Mouse (Mus musculus): ENCODE measurements around the gene Agfg2. TPM values are rescaled to one million over a fixed set of nuclear protein-coding genes. Genes with fewer than 3 reads are reported as not detected.

Agfg2 gene
- polyA plus RNA-seq, 1 experiment from 2014 or later: 13.7 TPM

DNA sequence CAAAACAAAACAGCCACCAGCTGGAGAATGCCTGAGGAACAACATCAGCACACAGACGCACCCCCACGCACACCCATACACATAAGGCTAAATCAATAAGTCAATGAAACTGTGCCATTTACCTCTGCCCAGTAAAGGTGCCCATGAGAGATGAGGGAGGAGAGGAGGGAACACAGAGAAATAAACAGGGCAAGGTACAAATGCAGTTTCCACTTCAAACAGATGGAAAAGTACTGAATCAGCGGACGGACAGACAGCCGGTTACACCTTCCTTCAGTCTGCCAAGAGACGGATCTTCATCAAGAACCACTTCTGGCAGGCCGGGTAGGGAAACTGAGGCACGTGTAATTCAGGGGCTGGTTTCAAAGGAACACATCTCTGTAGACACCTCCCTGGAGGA, 9.7 kb downstream of the Agfg2 start:
- no peak overlapping the region for H3K4me3 ChIP-seq (ENCODE audit: low read depth, low read length)
- H3K9ac ChIP-seq (ENCODE audit: low read depth, low read length): no peak overlapping the region
- no peak for ATAC-seq (ENCODE audit: low FRiP score)
- H3K36me3 ChIP-seq (ENCODE audit: control insufficient read depth, insufficient read depth, low read length): no peaks in the 10 kb centered on the region
- no peaks in the 10 kb centered on the region; the same call in 1 of the 2 replicates for H3K4me1 ChIP-seq (replicated peaks; ENCODE audit: control insufficient read depth, insufficient read depth, low read length)
- H3K4me2 ChIP-seq (replicated peaks; ENCODE audit: low read depth, low read length): no peak overlapping the region
- H3K9me3 ChIP-seq (ENCODE audit: control insufficient read depth, low read length): no peaks in the 10 kb centered on the region
- DNase-seq (ENCODE audit: low spot score): no peak
- H3K27me3 ChIP-seq (ENCODE audit: control insufficient read depth, insufficient read depth, low read length): no peaks in the 10 kb centered on the region
- 90% methylated on average over 8 of the region's 8 CpGs for WGBS
- H3K27ac ChIP-seq (ENCODE audit: low read depth, low read length): no peak overlapping the region

DNA sequence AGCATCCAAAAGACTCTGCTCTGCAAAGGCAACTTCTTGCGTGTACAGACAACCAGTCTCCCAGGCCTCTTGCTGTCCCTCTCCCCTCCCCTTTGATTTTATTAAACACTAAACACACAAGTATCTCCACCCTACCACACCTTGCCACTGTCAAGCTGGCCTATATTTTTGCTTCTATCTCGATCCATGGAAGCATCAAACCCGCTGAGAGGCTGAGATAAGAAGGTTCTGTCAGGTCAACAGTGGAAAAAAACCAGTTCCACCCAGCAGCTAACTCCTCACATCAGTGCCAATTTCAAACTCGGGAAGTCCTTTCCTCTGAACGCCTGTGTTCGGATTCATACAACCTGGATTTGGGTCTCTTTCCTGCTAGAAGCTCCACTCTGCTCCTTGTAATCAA, 11.5 kb downstream of the Agfg2 start:
- WGBS: 91% methylated on average over 6 of the region's 6 CpGs
- H3K4me2 ChIP-seq (replicated peaks; ENCODE audit: low read depth, low read length): no peak overlapping the region
- H3K36me3 ChIP-seq (ENCODE audit: control insufficient read depth, insufficient read depth, low read length): no peaks in the 10 kb centered on the region

DNA sequence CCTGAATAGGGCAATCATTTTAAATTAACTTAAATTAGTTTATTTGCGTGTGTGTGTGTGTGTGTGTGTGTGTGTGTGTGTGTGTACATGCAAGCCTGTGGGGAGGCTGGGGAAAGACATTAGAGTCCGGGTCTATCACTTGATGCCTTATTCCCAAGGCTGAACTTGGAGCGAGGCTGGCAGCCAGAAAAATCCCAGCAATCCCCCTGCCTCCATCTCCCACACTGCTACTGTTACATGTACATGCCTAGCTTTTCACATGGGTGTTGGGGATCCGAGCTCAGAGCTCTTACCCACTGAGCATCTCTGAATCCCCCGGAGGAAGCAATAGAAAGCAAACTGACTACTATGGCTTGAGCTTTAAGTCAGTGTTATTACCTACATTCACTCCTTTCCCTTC, 12.2 kb downstream of the Agfg2 start:
- 87% methylated on average over 5 of the region's 5 CpGs for WGBS
- no peak overlapping the region for H3K4me2 ChIP-seq (replicated peaks; ENCODE audit: low read depth, low read length)
- H3K36me3 ChIP-seq (ENCODE audit: control insufficient read depth, insufficient read depth, low read length): no peaks in the 10 kb centered on the region
- H3K27me3 ChIP-seq (ENCODE audit: control insufficient read depth, insufficient read depth, low read length): no peaks in the 10 kb centered on the region
- H3K9me3 ChIP-seq (ENCODE audit: control insufficient read depth, low read length): no peaks in the 10 kb centered on the region
- H3K9ac ChIP-seq (ENCODE audit: low read depth, low read length): no peak overlapping the region
- no peak overlapping the region for H3K4me3 ChIP-seq (ENCODE audit: low read depth, low read length)
- ATAC-seq (ENCODE audit: low FRiP score) (no peak), DNase-seq (ENCODE audit: low spot score) (no peak)
- no peaks in the 10 kb centered on the region; the same call in 1 of the 2 replicates for H3K4me1 ChIP-seq (replicated peaks; ENCODE audit: control insufficient read depth, insufficient read depth, low read length)
- no peak overlapping the region for H3K27ac ChIP-seq (ENCODE audit: low read depth, low read length)

More for the DNA sequence above, 11.5 kb downstream of the Agfg2 start:
- no peak for DNase-seq (ENCODE audit: low spot score)
- no peak for ATAC-seq (ENCODE audit: low FRiP score)
- H3K4me3 ChIP-seq (ENCODE audit: low read depth, low read length): no peak overlapping the region
- H3K9me3 ChIP-seq (ENCODE audit: control insufficient read depth, low read length): no peaks in the 10 kb centered on the region
- no peaks in the 10 kb centered on the region; the same call in 1 of the 2 replicates for H3K4me1 ChIP-seq (replicated peaks; ENCODE audit: control insufficient read depth, insufficient read depth, low read length)
- no peak overlapping the region for H3K27ac ChIP-seq (ENCODE audit: low read depth, low read length)
- no peak overlapping the region for H3K9ac ChIP-seq (ENCODE audit: low read depth, low read length)
- H3K27me3 ChIP-seq (ENCODE audit: control insufficient read depth, insufficient read depth, low read length): no peaks in the 10 kb centered on the region

DNA sequence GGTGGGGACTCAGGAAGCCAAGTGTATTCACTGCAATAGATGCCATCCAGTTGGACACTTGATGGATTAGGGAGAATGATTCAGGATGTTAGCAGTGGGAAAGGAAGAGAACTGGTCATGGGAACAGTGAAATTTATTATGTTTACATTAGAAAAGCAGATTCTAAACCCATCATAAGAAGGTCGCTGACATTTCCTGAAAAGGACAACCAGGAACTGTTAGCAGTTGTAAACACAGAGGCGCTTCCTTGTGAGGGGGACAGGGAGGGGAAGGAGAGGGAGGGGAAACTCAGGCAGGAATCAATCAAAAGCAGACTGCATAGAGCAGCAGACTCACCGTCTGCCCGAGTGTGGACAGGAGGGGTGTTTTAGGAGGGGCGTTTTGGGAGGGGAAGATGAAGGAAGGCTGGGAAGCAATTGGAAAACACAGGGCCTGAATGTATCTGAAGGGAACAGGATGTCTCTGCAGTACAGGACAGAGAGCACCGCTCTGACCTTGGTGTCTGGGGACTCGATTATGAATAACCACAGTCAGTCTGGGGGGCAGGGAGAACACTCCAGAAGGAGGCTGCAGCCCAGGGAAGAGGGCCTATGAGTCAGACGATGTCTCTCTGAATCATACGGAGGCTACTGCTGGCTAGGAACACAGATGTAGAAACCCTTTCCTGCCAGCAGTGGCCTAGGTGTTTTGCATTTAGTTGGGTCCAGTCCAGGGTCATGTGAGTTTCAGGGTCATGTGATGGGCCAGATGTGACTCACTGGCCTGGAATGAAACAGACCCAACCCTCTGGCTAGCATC, 12.9 kb downstream of the Agfg2 start:
- H3K9ac ChIP-seq (ENCODE audit: low read depth, low read length): no peak overlapping the region
- H3K9me3 ChIP-seq (ENCODE audit: control insufficient read depth, low read length): no peaks in the 10 kb centered on the region
- no peak overlapping the region for H3K27ac ChIP-seq (ENCODE audit: low read depth, low read length)
- WGBS: 46% methylated on average over 9 of the region's 9 CpGs
- DNase-seq (ENCODE audit: low spot score) (no peak), ATAC-seq (ENCODE audit: low FRiP score) (no peak)
- H3K36me3 ChIP-seq (ENCODE audit: control insufficient read depth, insufficient read depth, low read length): no peaks in the 10 kb centered on the region; the same call in 1 of the 2 replicates
- H3K4me2 ChIP-seq (replicated peaks; ENCODE audit: low read depth, low read length): no peak overlapping the region
- H3K4me1 ChIP-seq (replicated peaks; ENCODE audit: control insufficient read depth, insufficient read depth, low read length): no peaks in the 10 kb centered on the region; the same call in 1 of the 2 replicates
- H3K4me3 ChIP-seq (ENCODE audit: low read depth, low read length): no peak overlapping the region
- H3K27me3 ChIP-seq (ENCODE audit: control insufficient read depth, insufficient read depth, low read length): no peaks in the 10 kb centered on the region

DNA sequence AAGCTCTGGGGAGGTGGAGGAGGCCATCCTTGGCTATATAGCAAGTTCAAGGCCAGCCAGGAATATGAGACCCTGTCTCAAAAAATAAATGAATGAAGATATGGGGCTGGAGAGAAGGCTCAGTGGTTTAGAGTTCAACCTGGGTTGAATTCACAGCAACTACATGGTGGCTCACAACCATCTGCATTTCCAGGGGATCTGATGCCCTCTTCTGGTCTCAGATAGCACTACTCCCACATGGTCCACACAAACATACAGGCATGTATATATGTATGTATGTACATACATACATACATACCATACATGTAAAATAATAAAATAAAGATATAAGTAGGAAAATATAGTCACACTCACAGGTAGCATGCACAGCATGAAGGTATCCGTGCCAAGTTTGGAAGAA, 14.3 kb downstream of the Agfg2 start:
- H3K36me3 ChIP-seq (ENCODE audit: control insufficient read depth, insufficient read depth, low read length): no peaks in the 10 kb centered on the region; the same call in 1 of the 2 replicates
- ATAC-seq (ENCODE audit: low FRiP score): no peak
- WGBS: 96% methylated on average over 1 of the region's 1 CpGs
- H3K27me3 ChIP-seq (ENCODE audit: control insufficient read depth, insufficient read depth, low read length): no peaks in the 10 kb centered on the region
- H3K27ac ChIP-seq (ENCODE audit: low read depth, low read length): no peak overlapping the region
- H3K4me3 ChIP-seq (ENCODE audit: low read depth, low read length): no peak overlapping the region
- no peaks in the 10 kb centered on the region; the same call in 1 of the 2 replicates for H3K4me1 ChIP-seq (replicated peaks; ENCODE audit: control insufficient read depth, insufficient read depth, low read length)
- H3K9me3 ChIP-seq (ENCODE audit: control insufficient read depth, low read length): no peaks in the 10 kb centered on the region
- no peak overlapping the region for H3K9ac ChIP-seq (ENCODE audit: low read depth, low read length)
- no peak overlapping the region for H3K4me2 ChIP-seq (replicated peaks; ENCODE audit: low read depth, low read length)
- DNase-seq (ENCODE audit: low spot score): no peak

DNA sequence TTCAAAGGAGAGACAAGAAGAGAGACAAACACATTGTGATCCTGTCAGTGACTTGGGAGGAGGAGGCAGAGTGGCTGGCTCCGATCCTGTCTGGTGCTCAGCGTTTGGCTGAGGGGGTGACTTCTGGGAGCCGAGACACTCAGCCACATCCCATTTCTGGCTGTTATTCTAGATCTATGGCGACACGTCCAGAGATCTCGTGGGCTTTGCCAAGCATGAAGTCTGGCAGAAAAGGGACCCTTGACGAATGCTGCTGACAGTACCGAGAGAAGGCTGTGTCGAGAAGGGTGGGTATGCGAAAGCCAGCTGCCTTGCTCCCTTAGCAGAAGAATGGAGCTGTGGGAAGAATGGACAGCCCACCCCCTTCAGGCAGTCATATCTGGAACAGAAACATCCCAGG, 15.6 kb downstream of the Agfg2 start:
- 89% methylated on average over 10 of the region's 10 CpGs for WGBS
- ATAC-seq (ENCODE audit: low FRiP score): no peak
- Histone ChIP-seq H3K4me3 (ENCODE audit: low read depth, low read length) (no peak overlapping the region), H3K9me3 (ENCODE audit: control insufficient read depth, low read length) (no peaks in the 10 kb centered on the region), H3K36me3 (ENCODE audit: control insufficient read depth, insufficient read depth, low read length) (peaks cover 3% of the 10 kb centered on the region; the same call in 1 of the 2 replicates), H3K4me1 (replicated peaks; ENCODE audit: control insufficient read depth, insufficient read depth, low read length) (no peaks in the 10 kb centered on the region; the same call in 1 of the 2 replicates), H3K9ac (ENCODE audit: low read depth, low read length) (no peak overlapping the region), H3K4me2 (replicated peaks; ENCODE audit: low read depth, low read length) (no peak overlapping the region), H3K27ac (ENCODE audit: low read depth, low read length) (no peak overlapping the region), H3K27me3 (ENCODE audit: control insufficient read depth, insufficient read depth, low read length) (no peaks in the 10 kb centered on the region)
- DNase-seq (ENCODE audit: low spot score): no peak

DNA sequence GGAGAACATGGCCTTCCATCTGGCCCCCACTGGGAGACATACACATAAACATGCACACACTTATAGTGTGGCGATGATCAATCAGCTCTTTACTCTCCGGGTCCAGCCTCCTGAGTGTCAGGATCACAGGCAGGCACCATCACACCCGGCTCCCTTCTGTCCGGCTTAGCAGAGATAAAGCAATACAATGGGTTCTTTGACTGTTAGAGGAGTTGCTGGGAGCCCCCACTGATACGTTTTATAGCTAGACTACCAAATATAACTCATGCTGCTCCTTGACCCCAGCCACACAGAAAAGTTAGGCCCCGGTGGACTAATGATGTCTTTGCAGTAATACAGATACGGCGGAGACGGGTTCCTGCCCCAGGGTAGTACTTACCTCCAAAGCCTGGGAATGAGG, 21.5 kb downstream of the Agfg2 start:
- no peak overlapping the region for H3K9ac ChIP-seq (ENCODE audit: low read depth, low read length)
- no peaks in the 10 kb centered on the region for H3K9me3 ChIP-seq (ENCODE audit: control insufficient read depth, low read length)
- DNase-seq (ENCODE audit: low spot score): no peak
- H3K4me3 ChIP-seq (ENCODE audit: low read depth, low read length): no peak overlapping the region
- no peak for ATAC-seq (ENCODE audit: low FRiP score)
- H3K27ac ChIP-seq (ENCODE audit: low read depth, low read length): no peak overlapping the region
- 74% methylated on average over 9 of the region's 9 CpGs for WGBS
- H3K36me3 ChIP-seq (ENCODE audit: control insufficient read depth, insufficient read depth, low read length): peaks cover 14% of the 10 kb centered on the region; the same call in 1 of the 2 replicates
- no peaks in the 10 kb centered on the region for H3K27me3 ChIP-seq (ENCODE audit: control insufficient read depth, insufficient read depth, low read length)
- no peaks in the 10 kb centered on the region for H3K4me1 ChIP-seq (replicated peaks; ENCODE audit: control insufficient read depth, insufficient read depth, low read length)
- H3K4me2 ChIP-seq (replicated peaks; ENCODE audit: low read depth, low read length): no peak overlapping the region

DNA sequence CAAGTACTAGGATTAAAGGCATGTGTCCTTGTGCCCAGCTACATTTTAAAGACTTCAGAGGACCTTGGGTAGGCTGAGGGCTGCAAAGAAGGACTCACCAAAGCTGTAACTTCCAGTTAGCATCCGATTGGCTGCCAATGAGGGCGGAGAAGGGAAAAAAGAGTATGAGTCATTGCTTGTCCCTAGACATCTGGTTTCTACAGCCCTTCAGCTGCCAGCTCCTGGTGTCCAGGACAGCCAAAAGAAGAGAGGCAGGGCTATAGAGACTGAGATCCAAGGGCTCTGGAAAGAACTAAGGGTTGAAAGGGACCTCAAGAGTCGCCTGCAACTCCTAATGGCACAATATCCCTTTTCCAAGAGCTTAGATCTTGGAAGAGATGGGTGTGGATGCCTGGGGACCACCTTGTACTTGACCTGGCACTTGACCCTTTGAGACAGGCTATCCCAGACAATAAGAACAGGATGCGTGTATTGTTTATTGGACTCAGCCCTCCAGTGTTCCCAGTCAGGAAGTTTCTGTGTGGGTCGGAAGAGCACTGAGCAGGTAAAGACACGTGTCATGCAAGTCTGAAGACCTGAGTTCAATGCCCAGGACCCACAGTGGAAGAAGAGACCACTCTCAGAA, 24.4 kb downstream of the Agfg2 start:
- DNase-seq (ENCODE audit: low spot score): no peak
- 0 out of 2 replicates have a peak, but pooled peaks cover 14% of the 10 kb centered on the region for H3K36me3 ChIP-seq (ENCODE audit: control insufficient read depth, insufficient read depth, low read length)
- no peaks in the 10 kb centered on the region for H3K27me3 ChIP-seq (ENCODE audit: control insufficient read depth, insufficient read depth, low read length)
- ATAC-seq (ENCODE audit: low FRiP score): no peak
- no peak overlapping the region for H3K27ac ChIP-seq (ENCODE audit: low read depth, low read length)
- no peak overlapping the region for H3K9ac ChIP-seq (ENCODE audit: low read depth, low read length)
- no peak overlapping the region for H3K4me2 ChIP-seq (replicated peaks; ENCODE audit: low read depth, low read length)
- H3K9me3 ChIP-seq (ENCODE audit: control insufficient read depth, low read length): no peaks in the 10 kb centered on the region
- H3K4me3 ChIP-seq (ENCODE audit: low read depth, low read length): no peak overlapping the region
- H3K4me1 ChIP-seq (replicated peaks; ENCODE audit: control insufficient read depth, insufficient read depth, low read length): no peaks in the 10 kb centered on the region
- 97% methylated on average over 6 of the region's 6 CpGs for WGBS

All from hindbrain, embryonic 11.5 days (tissue).